Mouse (Mus musculus) bone marrow macrophage, adult 2 months (primary cell): ENCODE measurements around the gene Dpy19l1. TPM values are rescaled to one million over a fixed set of nuclear protein-coding genes. Genes with fewer than 3 reads are reported as not detected.

Experiments used
- H3K27ac ChIP-seq: 2 replicates; pipeline ENCODE4 v1.5.1; 2012; ENCODE audit warnings: low read depth, low read length; ENCODE audit not compliant: insufficient read depth
- H3K4me1 ChIP-seq: 2 replicates; pipeline ENCODE4 v1.6.1; 2012; ENCODE audit warnings: low read length; ENCODE audit not compliant: control insufficient read depth, insufficient read depth
- H3K4me3 ChIP-seq: 2 replicates; pipeline ENCODE4 v1.5.1; 2012; ENCODE audit warnings: mild to moderate bottlenecking, low read length, moderate library complexity; ENCODE audit not compliant: insufficient read depth
- CTCF ChIP-seq: IDR thresholded peaks from 2 replicates; pipeline ENCODE4 v1.5.1; 2012; ENCODE audit warnings: low read depth, mild to moderate bottlenecking, low read length, moderate library complexity
- POLR2A ChIP-seq: IDR thresholded peaks from 2 replicates; pipeline ENCODE4 v1.6.1; 2012; ENCODE audit warnings: mild to moderate bottlenecking, low read depth, low read length, borderline replicate concordance
- polyA plus RNA-seq: library from polyadenylated mRNA; stranded (reverse); fragments of >200 nt; gene quantifications from 2 replicates; pipeline ENCODE4 v1.2.4, GENCODE M21; 2012; ENCODE audit not compliant: missing spikeins, insufficient read depth, insufficient read length

The Dpy19l1 gene
- polyA plus RNA-seq, 1 experiment = 26.0 TPM

GRCm38 (mm10) chr9:24473824-24474223, 29.1 kb downstream of the Dpy19l1 start:
- TF ChIP-seq CTCF (no peak), POLR2A (no peak)
- Histone ChIP-seq H3K4me3 (no peak overlapping the region), H3K27ac (no peak overlapping the region), H3K4me1 (no peaks in the 10 kb centered on the region)

- H3K4me3 ChIP-seq = no peak overlapping the region
- no peak for TF ChIP-seq CTCF
- no peak for TF ChIP-seq POLR2A
- no peaks in the 10 kb centered on the region for H3K4me1 ChIP-seq
- H3K27ac ChIP-seq = no peak overlapping the region
Measured at GRCm38 (mm10) chr9:24472514-24472913, 30.4 kb downstream of the Dpy19l1 start.

- no peak for TF ChIP-seq CTCF
- TF ChIP-seq POLR2A = no peak
- Histone ChIP-seq H3K4me1 (no peaks in the 10 kb centered on the region), H3K4me3 (no peak overlapping the region), H3K27ac (no peak overlapping the region)
Measured at GRCm38 (mm10) chr9:24470166-24470565, 32.8 kb downstream of the Dpy19l1 start.

GRCm38 (mm10) chr9:24467186-24467585, 35.8 kb downstream of the Dpy19l1 start:
- no peak for TF ChIP-seq CTCF
- no peak for TF ChIP-seq POLR2A
- H3K4me1 ChIP-seq = no peaks in the 10 kb centered on the region
- no peak overlapping the region for H3K27ac ChIP-seq
- H3K4me3 ChIP-seq = no peak overlapping the region

GRCm38 (mm10) chr9:24466649-24467048, 36.3 kb downstream of the Dpy19l1 start:
- H3K4me1 ChIP-seq = no peaks in the 10 kb centered on the region
- no peak overlapping the region for H3K27ac ChIP-seq
- no peak overlapping the region for H3K4me3 ChIP-seq
- no peak for TF ChIP-seq POLR2A
- no peak for TF ChIP-seq CTCF

- Histone ChIP-seq H3K4me3 (no peak overlapping the region), H3K4me1 (no peaks in the 10 kb centered on the region), H3K27ac (no peak overlapping the region)
- TF ChIP-seq CTCF (no peak), POLR2A (no peak)
Measured at GRCm38 (mm10) chr9:24461379-24461961, 41.5 kb downstream of the Dpy19l1 start.

- TF ChIP-seq POLR2A (no peak), CTCF (no peak)
- Histone ChIP-seq H3K4me3 (no peak overlapping the region), H3K27ac (no peak overlapping the region), H3K4me1 (peaks cover 8% of the 10 kb centered on the region)
Measured at GRCm38 (mm10) chr9:24453833-24454232, 49.1 kb downstream of the Dpy19l1 start.

- TF ChIP-seq POLR2A (no peak), CTCF (no peak)
- Histone ChIP-seq H3K4me3 (no peak overlapping the region), H3K27ac (no peak overlapping the region), H3K4me1 (peaks cover 8% of the 10 kb centered on the region)
Measured at GRCm38 (mm10) chr9:24450976-24451375, 52.0 kb downstream of the Dpy19l1 start.

- H3K27ac ChIP-seq = no peak overlapping the region
- H3K4me3 ChIP-seq = no peak overlapping the region
- H3K4me1 ChIP-seq = peaks cover 8% of the 10 kb centered on the region
- TF ChIP-seq CTCF (no peak), POLR2A (no peak)
Measured at GRCm38 (mm10) chr9:24450524-24450923, 52.4 kb downstream of the Dpy19l1 start.

- Histone ChIP-seq H3K27ac (no peak overlapping the region), H3K4me1 (no peaks in the 10 kb centered on the region), H3K4me3 (no peak overlapping the region)
- no peak for TF ChIP-seq POLR2A
- TF ChIP-seq CTCF = no peak
Measured at GRCm38 (mm10) chr9:24434901-24435300, 68.0 kb downstream of the Dpy19l1 start.

GRCm38 (mm10) chr9:24429721-24430120, 73.2 kb downstream of the Dpy19l1 start:
- Histone ChIP-seq H3K4me3 (no peak overlapping the region), H3K27ac (no peak overlapping the region), H3K4me1 (no peaks in the 10 kb centered on the region)
- no peak for TF ChIP-seq POLR2A
- no peak for TF ChIP-seq CTCF

GRCm38 (mm10) chr9:24425679-24426078, 77.3 kb downstream of the Dpy19l1 start:
- no peak overlapping the region for H3K27ac ChIP-seq
- H3K4me3 ChIP-seq = no peak overlapping the region
- no peak for TF ChIP-seq CTCF
- no peak for TF ChIP-seq POLR2A
- no peaks in the 10 kb centered on the region for H3K4me1 ChIP-seq
